Mouse (Mus musculus) G1E (cell line): ENCODE measurements around the gene Rhbg.

Experiments used
- CTCF ChIP-seq: IDR thresholded peaks from 2 replicates; pipeline ENCODE4 v1.5.1; 2012; ENCODE audit warnings: low read depth, low read length, inconsistent platforms, mixed read lengths
- GATA1 ChIP-seq: IDR thresholded peaks from 2 replicates; pipeline ENCODE4 v1.6.1; 2012; ENCODE audit warnings: borderline replicate concordance, low read length, inconsistent platforms, mixed read lengths
- GATA2 ChIP-seq: IDR thresholded peaks from 2 replicates; pipeline ENCODE4 v1.6.1; 2012; ENCODE audit warnings: low read depth, low read length, inconsistent platforms, borderline replicate concordance
- TAL1 ChIP-seq: conservative IDR thresholded peaks from 2 replicates; pipeline ENCODE4 v1.6.1; 2012; ENCODE audit warnings: low read depth, low read length, inconsistent platforms, mixed read lengths

GRCm38 (mm10) chr3:88291970-88292369 is 37.5 kb upstream of the Rhbg start:
- TF ChIP-seq CTCF (peak; percentile 23; the same call in 1 of the 2 replicates), TAL1 (no peak), GATA1 (no peak), GATA2 (no peak)
